Mouse (Mus musculus) urinary bladder, postnatal 36 days (tissue): ENCODE measurements around the gene Acad9.
A peak's percentile ranks its signal among the peaks of the same experiment; 100 is the strongest.

Experiments used
- DNase-seq, 2 experiments: peaks; one replicate each; pipeline ENCODE4 v3.0.0; 2022; ENCODE audit warnings: low spot score in 2 of 2, mixed read lengths in 1 of 2

Gene Acad9

DNA sequence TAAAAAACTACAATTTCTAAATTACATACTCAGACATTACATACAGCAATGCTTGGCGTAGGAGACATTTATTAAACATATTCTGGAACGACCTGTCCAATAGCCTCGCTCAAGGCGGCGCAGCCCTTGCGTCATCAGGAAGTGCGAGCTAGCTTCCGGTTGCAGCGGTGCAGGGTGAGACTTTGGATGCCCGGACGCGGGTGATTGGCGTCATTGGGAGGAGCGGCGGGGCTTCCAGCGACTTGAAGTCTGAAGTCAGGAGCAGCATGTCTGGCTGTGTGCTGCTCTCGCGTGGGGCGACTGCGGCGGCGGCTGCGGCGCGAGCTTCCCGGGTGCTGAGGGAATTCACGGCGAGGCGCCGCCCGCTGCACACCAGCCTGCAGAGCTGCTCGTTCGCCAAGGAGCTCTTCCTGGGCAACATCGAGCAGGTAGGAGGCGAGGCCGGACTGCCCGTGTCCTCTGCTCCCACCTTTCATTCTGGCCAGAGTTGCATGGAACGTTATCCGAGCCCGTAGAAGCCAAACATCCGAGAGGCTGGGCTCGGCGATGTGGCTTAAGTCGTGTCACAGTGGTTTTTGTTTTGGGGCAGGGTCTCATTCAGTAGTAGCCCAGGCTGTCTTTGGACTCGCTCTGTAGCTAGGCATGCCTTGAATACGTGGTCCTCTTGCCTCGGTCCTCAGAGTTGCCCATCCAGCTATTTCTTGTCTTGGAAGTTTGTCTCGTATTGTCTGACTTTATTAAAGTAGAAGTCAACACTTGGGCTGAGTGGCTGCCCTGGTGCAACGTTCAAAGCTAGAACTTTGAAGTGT, at the start of gene Acad9:
TSS of gene Acad9 (plus strand) at position 137 of the 809 bp plus-strand sequence.
- peak; percentile 89 to 95 for DNase-seq

GRCm38 (mm10) chr3:36025732-36026131, 40.0 kb upstream of the Acad9 start:
- no peak for DNase-seq

DNA sequence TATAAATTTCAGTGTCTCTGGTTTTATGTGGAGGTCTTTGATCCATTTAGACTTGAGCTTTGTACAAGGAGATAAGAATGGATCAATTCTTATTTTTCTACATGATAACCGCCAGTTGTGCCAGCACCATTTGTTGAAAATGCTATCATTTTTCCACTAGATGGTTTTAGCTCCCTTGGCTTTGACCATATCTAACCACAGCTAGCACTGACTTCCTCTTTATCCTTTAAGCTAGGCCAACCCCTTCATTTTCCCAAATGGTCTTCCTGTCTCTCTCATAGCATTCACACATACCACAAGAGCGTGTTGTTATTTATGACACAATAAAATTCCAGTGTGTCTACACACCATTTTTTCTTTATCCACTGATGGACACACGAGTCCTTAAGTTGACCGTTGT, 35.8 kb upstream of the Acad9 start:
- DNase-seq: no peak

DNA sequence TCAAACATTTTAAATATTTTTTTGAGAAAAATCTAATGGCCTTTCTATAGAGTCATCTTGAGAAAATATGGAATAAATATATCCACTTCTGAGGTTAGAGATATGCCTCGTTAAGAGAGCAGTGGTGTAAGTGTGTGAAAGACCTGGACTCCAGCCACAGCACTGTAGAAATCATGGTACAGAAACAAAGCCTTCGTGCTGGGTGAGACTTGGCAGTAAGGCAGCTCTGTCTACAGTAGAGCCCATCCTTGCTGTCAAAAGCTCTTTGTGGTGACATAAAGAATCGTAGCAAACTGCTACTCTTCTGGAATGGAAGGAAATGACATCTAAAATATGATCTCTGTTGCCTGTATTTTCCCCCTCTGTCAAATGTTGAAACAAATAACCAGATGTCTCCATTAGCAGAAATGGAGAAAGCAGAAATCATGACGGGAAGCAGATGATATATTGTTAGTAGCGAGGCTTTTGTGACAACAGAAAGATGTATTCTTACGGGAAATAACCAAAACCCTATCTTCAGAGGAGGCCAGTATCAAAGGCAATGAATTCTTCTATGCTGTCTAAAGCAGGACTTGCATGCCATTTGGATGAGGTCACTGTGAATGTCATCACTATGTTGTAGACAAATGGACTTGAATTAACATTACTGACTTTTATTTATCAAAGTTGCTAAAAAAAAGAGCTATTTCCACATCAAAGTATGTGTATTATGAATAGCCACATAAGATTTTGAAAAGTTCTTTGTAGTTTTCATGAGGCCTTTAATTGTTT, 33.9 kb upstream of the Acad9 start:
- peak in 1 of 2 experiments; percentile 34 for DNase-seq

DNA sequence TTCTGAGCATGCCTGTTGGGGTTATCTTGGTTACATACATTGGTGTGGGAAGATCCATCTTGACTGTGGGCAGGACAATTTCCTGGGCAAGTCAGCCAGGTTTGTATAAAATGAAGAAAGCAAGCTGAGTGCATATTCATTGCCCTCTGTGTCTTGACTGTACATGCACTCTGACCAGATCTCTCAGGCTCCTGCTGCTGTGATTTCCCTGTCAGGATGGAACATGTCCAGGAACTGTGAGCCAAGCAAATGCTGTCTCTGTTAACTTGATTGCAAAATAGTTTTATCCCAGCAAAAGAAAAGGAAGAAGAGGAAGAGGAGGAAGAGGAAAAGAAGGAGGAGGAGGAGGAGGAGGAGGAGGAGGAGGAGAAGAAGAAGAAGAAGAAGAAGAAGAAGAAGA, 21.3 kb upstream of the Acad9 start:
- DNase-seq: no peak

DNA sequence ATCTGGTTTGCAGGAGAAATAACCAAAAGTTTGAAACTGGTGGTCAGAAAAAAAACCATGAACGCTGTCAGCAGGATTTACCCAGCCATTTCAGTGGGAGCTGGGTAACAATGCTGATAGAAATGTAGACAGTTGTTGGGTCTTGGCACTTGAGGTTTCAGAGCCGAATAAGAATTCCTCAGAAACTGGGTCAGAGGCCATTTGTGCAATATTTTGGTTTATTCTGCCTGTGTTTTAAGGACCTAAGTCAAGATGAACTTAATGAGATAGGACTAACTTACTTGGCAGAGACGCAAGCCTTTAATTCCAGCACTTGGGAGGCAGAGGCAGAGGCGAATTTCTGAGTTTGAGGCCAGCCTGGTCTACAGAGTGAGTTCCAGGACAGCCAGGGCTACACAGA, 20.7 kb upstream of the Acad9 start:
- DNase-seq: no peak

- DNase-seq: no peak
These were observed 16.7 kb upstream of the Acad9 start for GRCm38 (mm10) chr3:36049106-36049505.

GRCm38 (mm10) chr3:36053447-36053846, 12.3 kb upstream of the Acad9 start, which contains the start of gene Ccdc144b:
Gene Ccdc144b (minus strand): TSS chr3:36053547.
- no peak for DNase-seq

DNA sequence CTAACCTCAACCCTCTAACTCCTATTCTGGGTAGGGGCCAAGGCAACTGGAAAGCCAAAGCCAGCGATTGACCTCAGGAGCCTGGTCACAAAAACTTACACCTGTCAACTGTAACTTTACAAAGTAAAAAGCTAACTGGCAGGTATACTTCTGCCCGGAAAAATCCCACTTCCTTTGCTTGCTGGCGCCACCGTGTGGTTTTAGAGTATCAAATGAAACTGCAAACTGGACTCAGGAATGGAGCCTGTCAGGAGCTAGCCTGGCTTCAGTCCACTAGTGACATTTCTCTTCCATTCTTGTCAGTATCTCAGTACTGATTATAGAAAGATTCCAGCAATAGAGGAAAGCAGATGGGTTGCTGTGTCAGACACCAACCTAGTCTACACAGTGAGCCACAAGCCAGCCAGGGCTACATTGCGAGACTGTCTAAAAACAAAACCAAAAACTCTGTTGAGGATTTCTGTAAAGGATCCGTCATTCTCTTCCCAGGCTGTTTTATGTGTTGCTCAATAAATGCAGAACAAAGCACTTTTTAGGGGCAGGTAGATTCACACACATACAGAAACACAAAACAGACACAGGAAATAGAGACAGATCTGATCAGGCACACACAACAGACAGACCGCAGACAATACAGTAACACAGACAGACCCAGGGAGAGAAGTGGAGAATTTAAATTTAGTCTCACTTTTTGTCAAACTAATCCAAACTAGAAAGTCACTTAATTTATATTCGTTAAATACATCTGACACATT, 5.5 kb upstream of the Acad9 start:
- peak; percentile 67 to 68 for DNase-seq

- DNase-seq: no peak
These were observed 1.2 kb upstream of the Acad9 start for GRCm38 (mm10) chr3:36064592-36065061.

GRCm38 (mm10) chr3:36065166-36065565, 613 bp upstream of the Acad9 start:
- no peak for DNase-seq

GRCm38 (mm10) chr3:36067731-36068130, 2.0 kb downstream of the Acad9 start:
- no peak for DNase-seq

- no peak for DNase-seq
These were observed 4.7 kb downstream of the Acad9 start for GRCm38 (mm10) chr3:36070436-36070835.

DNA sequence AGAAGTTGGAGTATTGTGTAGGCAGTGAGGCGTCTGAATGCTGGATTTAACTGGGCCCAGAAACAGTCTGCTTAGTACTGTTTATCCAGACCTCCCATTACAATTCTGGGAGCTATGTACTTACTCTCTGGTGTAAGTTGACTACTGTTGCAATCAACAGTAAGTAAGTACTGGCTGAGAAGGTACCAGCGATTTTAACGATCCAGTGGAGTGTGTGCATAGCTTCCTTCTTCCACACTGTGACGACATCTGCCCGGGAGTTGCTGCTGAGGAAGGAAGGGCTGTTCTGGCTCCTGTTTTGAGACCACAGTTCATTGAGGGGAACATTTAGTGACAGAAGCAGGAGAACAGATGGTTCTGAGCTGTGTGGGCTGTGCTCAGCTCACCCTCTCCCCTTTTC, 5.3 kb downstream of the Acad9 start:
- DNase-seq: no peak

GRCm38 (mm10) chr3:36074231-36074630, 8.5 kb downstream of the Acad9 start:
- DNase-seq: no peak

DNA sequence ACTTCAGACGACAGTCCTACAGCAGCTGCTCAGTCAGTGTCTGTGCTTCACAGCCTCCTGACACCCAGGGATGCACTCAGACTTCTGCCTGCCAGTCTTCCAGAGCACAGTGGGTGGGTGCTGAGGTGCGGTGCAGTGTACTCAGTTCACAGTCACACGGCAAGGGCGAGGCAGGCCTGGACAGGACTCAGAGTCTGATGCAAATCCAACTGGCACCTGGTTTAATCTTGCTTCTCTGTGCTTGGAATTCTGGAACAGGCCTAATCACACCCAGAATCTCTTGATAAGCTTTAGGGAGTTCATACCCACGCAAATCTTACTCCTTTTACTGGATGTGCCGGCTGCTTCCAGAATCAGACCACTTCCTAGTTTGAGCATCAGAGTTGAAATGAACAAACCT, 9.7 kb downstream of the Acad9 start:
- DNase-seq: no peak

DNA sequence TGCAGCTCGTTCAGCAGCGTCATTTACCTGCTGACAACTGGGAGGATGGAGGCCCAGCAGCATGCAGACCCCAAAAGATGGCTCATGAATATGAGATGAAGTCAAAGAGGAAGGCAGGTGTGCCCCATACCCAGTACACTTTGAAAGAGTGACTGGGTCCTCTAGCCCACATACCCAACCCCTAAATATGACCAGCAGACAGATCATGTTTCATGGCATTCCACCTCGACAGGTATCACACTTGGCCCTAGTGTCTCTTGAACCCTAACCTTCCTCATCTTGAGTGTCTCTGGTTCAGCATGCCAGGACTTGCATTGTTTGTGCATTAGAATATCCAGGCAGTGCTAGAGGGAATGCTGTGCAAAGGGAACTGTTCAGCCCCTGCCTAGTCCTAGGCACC, 11.6 kb downstream of the Acad9 start:
- DNase-seq: no peak

DNA sequence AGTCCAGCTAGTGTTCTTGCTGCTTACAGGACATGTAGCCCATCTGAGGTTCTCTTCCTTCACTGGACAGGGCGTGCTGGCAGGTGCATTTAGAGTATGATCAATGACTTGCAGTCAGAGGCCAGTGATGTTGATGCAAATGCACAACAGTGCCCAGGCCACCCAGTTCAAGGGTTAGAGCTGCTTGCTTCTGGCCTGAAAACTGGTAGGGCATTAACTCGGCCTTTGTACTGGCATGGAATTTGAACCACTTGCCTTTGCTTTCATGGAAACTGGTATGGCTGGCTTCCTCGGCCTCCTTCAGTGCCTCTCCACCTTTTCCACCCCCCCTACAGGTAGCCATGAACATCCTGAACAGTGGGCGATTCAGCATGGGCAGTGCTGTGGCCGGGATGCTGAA, 14.1 kb downstream of the Acad9 start:
- DNase-seq: no peak

DNA sequence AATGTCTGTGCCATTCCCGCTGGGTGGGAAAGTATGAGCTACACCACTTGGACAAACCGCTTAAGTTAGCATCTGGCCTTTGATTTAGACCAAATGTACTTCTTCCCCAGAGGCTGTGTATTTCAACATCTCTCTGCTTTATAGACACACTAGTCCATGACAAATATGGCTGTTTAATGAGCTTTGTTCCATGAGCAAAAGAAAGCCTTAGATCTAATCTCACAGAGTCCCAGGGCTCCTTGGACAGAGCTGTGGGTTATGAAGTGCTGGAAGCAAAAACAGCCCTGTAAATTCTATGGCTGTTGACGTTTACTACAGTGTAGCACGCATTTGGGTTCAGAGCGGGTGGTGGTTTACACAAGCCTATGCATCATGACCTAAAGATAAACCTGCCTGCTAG, 15.0 kb downstream of the Acad9 start:
- no peak for DNase-seq

GRCm38 (mm10) chr3:36082843-36083242, 17.1 kb downstream of the Acad9 start:
- no peak for DNase-seq

DNA sequence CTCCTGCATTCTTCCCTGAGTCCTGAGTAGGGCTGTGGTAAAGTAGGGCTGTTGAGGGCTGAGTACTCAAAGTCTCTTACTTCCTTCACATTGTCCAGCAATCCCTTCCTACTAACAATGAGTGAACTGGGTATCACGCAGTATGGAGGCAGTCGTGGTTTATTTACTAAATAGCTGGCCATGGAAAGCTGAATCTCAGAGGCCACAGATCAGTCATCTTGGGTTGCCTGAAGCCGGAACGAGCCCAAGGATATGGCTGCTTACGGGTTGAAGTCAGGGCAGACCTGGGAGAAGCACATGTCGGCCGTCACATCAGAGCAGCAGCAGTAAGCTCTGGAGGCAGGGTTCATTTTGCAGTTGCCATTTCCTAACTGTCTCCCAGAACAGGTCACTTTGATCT, 17.6 kb downstream of the Acad9 start:
- DNase-seq: no peak

DNA sequence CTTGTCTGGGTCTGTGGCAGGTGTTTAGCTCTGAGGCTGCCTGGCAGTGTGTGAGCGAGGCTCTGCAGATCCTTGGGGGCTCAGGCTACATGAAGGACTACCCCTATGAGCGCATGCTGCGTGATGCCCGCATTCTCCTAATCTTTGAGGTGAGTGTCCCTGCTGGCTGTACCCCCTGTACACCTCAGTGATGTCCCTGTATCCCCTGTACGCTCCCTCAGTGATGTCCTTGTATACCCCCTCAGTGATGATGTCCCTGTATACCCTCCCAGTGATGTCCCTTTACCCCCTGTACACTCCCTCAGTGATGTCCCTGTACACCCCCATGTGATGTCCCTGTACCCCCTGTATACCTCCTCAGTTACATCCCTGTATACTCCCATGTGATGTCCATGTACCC, 19.6 kb downstream of the Acad9 start:
- no peak for DNase-seq
